Mouse (Mus musculus): ENCODE results near the gene Gas7.

DNA sequence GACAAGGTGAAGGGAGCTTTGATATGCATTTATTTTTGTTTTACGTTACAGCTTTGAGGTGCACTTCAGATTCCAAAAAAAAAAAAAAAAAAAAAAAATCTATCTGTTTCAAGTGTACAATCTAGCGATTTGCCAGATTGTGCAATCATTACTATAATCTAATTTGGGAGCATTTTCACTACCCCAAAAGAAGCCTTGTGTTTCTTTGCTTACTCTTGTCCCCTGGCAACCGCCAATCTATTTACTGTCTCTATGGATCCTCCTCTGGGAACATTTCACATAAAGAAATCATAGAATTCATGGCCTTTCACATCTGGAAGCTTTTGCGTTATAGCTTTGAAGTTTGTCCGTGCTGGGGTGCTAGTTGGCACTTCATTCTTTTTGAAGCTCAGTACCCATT, 3.7 kb upstream of the Gas7 start:
- TF ChIP-seq CTCF (IDR thresholded peaks at IDR 0.05) (no peak), EP300 (IDR thresholded peaks at IDR 0.05) (no peak)

All from lung, postnatal 0 days (tissue).